Mouse (Mus musculus): ENCODE data around the gene Tmem9b.
A peak's percentile ranks its signal among the peaks of the same experiment; 100 is the strongest.

Gene Tmem9b

DNA sequence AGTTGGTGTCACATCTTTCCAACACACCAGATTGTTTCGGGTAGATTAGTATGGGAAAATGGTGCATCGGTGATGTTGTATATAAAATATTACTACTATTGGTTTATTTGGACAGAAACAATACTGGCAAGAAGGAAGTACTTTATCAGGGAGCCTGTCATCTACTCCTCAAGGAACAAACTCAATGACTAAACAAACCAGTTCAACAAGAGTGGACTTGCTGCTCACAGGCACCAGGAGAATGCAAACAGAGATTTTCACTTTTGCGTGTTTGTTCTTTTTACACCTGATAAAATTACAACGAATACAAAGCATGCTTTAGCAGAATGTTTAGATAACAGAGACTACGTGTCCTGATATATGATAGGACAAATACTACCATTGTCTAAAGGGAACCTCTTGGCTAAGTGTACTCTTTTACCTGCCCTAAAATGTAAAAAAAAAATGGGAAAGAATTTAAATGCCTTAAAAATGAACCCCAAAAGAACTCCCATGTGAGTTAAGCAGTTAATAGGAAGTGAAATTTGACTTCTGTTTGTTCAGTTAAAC, 12.8 kb downstream of the Tmem9b start:
- DNase-seq (ENCODE audit: low spot score) = no peak

DNA sequence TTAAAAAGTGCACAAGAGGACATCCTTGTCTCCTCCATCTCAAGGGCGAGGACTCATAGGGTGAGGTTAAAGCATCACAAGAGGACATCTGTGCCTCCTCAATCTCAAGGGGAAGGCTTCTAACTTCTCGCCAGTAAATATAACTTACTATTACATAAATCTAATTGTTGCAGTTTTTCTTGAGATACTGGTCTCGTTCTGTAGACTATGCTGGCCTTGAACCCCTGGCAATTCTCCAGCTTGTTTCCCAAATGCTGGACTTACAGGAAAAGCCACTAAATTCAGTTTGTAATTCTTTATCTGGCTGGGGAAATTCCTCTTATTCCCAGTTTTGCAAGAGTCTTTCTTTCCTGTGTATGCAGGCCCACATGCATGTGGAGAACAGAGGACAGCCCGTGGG, 17.9 kb downstream of the Tmem9b start:
- no peak for DNase-seq (ENCODE audit: low spot score)

DNA sequence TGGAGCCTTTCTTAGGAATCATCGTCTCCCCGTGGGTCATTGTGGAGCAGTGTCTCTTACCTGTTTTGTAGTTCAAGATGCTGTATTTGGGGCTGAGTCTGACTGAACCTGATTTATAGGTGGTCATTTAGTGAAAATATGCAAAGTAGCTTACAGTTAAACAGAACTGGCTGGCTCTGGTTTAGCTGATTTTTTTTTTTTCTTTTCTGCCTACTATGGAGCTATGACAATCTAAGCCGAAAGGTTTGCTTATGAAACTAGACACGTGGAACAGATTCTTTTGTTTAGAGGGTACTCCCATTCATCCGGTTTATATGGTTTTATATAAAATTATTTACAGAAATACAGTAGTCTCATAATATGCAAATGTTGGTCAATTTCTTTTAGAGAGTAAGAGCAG, 21.0 kb downstream of the Tmem9b start, which contains the start of gene Ascl3:
Gene Ascl3, minus strand, starts transcription at position 101 of the 400 bp plus-strand sequence.
- DNase-seq (ENCODE audit: low spot score) = no peak

DNA sequence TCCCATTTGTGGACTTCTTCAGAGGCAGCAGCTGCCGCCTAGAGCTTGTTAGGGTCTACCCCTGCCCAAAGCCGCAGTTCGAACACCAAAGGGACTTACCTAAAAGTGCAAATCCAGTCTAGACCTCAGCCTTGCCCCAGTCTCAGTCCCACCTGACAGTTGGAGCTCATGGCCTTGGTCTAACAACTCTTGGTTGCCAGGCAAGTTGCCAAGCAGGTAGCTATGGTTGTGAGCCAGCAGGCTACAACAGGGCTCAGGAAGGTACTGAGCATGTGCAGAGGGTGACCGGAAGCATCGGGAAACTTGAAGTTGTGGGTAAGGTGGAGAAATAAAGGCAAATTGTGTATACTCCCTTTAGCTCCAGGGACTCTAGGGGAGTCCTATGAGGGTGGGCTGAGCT, 29.0 kb downstream of the Tmem9b start, which contains the start of gene BC051019:
Gene BC051019, minus strand, starts transcription at position 154 of the 400 bp plus-strand sequence.
- no peak for DNase-seq (ENCODE audit: low spot score)

DNA sequence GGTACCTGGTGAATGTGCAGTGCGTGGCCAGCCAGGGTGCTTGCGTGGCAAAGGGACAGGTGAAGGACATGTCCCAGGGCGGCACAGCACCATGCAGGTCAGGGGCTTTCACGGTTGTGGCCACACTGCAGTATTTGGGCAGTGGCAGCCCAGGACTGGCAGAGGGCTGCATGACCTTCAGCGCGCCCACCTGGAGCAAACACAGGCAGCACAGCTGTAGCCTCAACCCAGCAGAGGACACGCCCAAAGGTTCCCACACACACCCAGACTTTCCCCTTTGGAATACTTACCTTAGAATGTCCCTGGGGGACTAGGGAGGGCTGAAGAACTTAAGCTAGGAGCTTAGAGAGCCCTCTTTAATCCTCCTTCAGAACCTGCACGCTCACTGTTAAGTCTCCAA, 29.6 kb downstream of the Tmem9b start:
- no peak for DNase-seq (ENCODE audit: low spot score)

DNA sequence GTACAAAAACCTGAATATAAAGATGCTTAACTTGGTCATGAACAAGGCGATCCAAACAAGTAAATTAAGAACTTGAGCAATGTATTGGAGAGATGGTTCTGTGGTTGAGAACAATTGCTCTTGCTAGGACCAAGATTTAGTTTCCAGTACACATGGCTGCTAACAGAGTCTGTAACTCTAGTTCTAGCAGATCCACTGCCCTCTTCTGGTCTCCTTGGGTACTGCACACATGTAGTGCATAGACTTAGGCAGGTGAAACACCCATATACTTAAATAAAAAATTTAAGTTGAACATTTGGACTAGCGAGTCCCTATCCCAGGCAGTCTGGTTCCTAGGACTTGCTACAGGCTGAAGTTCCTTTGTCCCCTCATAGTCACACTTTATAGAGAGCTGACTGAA, 30.1 kb downstream of the Tmem9b start:
- DNase-seq (ENCODE audit: low spot score) = no peak

DNA sequence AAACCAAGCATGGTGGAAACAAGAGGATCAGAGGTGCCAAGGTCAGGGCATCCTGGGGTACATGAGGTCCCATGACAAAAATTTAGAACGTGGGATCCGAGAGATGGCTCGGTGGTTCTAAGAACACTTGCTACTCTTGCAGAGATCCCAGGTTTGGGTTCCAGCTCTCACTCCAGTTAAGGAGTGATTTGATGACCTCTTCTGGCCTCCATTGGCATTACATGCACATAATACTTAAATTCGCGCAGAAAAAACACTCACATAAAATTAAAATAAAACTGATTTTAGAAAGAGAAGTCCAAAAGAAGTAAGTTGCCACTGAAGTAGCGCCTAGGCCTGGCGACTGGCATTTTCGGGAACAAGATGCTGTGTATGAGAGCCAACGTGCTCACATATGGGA, 33.4 kb downstream of the Tmem9b start:
- DNase-seq (ENCODE audit: low spot score) = peak; percentile 68

DNA sequence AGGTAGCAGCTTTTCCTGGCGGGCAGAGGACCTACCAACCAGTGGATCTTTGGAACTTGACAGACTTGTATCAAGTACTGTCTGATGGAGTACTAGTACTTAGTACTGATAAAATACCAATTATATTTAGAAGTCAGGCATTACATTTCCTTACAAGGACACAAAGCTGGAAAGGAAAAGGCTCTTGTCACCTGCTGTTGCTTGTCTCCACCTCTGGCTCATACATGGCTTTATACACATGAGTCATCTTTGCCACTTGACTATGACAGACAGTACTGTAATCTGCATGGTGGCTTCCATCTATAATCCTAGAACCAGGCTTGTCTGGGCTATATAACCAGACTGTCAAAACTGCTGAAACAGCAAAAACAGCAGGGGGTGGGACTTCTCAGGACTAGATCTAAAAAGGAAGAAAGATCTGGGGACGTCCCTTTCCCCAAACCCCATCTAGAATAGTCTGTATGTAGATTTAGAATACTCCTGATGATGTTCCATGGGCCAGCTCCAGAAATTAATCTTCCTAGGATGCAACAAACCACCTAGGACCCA, 39.2 kb downstream of the Tmem9b start:
- no peak for DNase-seq (ENCODE audit: low spot score)

DNA sequence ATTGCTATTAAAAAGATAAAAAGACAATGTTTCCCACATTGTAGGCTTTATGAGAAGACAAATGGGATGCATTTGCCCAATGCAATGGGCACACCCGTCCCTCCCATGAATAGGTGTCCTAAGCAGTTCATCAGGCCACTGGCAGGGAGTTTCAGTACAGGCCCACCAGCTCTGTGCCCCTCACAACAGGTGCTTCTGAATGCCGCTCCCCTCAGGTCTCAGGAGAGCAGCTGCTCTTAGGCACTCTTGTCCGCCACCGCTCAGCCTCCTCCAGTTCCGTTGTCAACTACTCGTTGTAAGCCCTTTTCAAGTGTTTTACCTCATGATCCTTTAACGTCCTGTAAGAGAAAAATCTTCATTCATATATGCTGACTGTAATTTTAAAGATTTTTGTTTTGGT, 40.5 kb downstream of the Tmem9b start:
- no peak for DNase-seq (ENCODE audit: low spot score)

DNA sequence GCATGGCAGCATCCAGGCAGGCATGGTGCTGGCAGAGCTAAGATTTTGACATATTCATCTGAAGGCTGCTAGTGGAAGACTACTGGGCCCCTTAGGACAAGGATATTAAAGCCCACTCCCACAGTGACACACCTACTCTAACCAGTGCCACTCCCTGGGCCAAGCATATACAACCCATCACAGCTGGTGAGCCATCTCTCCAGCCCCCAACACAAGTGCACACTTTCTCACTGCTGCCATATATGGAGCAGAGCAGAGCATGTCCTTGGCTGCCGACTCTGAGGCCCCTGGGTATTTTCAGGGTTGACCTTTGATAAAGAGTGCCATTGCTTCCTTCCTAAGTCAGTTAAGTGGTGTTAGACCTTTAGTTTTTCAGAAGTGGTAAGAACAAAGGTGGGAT, 42.6 kb downstream of the Tmem9b start:
- DNase-seq (ENCODE audit: low spot score) = no peak

DNA sequence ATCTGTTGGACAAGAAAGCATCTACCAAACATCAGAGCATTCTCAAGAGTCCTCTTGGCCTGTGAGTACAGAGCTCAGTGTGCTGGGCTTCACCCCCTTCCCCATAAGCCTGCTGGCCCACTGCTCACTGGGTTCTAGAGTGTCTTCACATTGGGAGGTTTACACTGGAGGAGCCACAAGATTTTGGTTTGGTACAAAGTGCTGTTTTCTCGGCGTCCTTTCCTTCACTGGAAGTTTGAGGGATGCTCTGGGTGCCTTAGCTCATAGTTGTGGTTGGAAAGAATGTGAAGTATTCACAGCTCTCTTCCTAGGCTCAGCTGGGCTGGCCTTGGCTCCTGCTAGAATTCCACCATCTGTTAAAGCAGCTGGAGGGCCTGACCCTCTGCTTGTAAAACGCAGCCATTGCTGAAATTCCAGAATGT, 43.7 kb downstream of the Tmem9b start:
- peak; percentile 15 for DNase-seq (ENCODE audit: low spot score)

DNA sequence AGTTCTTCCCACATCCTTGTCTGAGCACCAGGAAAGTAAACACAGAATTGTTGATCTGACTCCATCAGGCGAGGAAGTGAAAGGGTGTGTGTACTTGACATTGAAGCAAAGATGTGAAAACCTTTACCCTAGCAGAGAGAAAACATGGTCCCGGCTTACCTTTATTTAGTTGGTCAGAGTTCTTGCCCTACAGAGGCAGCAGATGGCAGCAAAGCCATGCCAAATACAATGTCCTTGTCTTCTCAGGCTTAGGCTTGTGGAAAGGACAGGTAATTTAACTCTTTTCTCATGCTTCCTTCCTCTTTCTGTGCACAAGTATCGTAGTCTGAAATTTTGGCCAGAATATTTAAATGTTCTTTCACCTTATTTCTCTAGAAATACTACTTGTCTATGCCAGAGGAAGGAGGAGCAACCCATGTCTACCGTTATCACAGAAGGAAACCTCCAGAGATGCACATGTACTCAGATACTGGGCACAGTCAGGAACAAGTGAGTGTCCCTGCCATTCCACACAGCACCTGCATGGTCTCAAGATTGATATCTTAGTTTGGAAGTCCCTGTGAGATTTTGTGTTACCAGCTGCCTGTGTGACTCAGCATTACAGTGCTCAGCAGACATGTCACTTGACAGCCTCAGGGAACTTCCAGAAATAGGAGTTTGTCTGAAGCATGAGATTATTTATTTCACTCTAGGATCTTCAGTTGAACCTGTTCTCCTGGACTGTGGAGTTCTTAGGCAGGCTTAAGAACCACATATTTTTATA, 45.5 kb downstream of the Tmem9b start:
- peak; percentile 77 for DNase-seq (ENCODE audit: low spot score)

DNA sequence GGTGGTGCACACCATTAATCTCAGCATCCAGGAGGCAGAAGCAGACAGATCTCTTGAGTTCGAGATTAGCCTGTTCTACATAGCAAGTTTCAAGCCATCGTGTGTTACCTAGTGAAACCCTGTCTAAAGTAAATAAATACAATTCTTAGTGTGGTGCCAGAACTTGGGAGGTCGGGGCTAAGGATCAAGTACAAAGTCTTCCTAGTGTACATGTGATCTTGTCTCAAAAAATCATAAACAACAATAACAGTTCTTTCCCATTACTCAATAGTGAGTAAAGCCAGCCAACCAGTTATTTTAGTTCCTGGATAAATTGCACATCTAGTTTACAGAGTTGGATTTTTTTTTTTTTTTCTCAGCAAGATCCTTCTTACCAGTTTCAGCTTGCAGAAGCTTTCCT, 48.2 kb downstream of the Tmem9b start:
- no peak for DNase-seq (ENCODE audit: low spot score)

DNA sequence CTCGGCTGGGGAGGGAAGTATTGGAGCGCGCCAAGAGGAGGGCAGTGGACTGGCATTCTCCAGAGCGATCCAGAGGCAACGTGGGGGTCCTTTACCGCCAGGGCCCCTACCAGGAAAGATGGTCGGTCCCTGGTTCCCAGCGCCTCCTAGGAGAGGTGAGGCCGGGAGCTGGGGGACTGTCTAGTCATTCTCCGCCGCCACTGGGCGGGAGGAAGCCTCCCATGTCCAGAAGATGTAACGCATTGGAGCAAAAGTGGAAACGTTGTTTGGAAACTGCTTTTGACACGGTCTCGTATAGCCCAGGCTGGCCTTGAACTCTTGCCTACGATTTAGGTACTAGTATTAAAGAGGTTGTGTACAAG, 48.7 kb downstream of the Tmem9b start:
- DNase-seq (ENCODE audit: low spot score) = no peak

DNA sequence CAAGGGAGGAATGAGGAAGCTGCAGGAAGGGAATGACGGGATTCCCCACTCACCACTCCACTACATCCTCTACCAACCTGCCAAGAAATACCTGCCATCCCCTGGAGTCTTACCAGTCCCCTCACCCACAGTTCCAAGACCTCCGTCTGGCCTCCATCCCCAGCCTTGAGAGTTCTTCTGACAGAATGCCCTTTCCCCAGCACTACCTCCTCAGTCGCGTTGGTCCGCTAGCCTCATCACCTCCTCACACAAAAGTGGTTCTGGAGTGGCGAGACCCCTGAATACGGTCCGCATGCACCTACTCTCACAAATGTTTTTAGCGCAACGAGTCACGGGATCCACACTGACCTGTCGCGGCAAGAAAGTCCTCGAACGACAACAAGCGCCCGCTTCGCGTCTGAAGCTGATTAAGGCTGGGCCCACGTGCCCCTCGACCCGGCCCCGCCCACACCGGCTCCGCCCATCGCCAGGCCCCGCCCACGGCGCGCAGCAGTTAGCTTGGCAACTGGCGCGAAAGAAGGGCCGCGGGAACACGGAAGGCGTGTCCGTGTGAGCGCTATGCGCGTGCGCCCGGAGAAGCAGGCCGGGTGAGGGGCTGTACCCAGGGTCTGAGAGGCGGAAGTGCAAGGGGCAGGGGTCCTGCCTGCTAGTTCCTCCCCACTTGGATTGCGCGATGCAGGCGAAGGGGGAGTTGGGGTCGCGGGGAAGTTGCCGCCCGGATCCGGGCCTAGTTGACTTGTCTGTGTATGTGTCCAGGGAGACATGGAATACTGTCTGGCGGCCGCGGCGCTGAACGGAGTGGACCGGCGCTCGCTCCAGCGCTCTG, 49.3 kb downstream of the Tmem9b start, which contains the start of the genes St5 and Akip1:
Gene St5, minus strand, starts transcription at position 416 of the 826 bp plus-strand sequence.
Gene Akip1, plus strand, starts transcription at position 501 of the 826 bp plus-strand sequence.
- peak; percentile 98 for DNase-seq (ENCODE audit: low spot score)

DNA sequence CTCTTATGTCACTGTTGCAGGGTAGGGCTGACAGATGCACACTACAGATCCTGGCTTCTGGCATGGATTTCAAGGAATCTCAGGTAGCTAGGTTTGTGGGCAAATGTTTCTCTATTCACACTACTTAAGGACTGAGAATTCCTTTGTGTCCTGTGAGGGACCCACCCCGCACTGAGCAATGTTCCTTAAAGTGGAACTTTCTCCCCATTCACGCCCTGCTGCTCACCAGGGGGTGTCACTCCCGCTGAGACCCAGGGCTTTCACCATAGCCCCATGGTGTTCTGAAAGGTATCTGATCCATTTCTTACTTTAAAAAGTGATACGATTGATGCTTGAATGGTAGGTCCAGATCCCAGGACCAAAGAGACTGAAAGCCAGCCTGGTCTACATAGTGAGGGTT, 50.0 kb downstream of the Tmem9b start:
- DNase-seq (ENCODE audit: low spot score) = no peak

DNA sequence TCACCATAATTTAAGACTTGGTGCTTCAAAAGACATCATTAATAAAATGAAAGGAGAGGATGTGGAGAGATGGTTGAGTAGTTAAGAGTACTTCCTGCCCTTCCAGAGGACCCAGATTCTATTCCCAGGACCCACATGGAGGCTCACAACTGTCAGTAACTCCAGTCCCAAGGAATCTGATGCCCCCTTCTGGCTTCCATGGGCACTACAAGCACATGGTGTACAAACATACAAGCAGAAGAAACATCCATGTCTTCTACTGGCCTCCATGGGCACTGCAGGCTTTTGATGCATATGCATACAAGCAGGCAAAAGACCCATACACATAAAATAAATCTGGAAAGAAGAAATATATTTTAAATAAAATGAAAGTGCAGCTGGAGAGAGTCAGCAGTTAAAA, 52.5 kb downstream of the Tmem9b start:
- DNase-seq (ENCODE audit: low spot score) = no peak

DNA sequence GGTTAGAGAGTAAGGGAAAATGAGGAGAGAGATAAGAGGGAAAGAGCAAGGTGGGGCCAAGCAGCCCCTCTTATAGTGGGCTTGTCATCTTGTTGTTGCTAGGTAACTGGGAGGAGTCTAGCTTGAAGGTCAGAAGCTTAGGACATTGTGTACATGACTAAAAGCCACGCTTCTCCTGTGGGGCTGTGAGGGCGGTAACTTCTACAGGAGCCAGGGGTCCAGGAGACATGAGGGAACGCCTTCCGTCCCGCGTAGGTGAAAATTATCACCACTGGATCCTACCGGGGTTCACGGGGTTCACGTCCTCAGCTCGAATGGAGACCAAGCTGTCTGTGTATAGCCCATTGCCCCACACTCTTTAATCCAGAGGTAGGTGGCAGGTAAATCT, 57.3 kb downstream of the Tmem9b start:
- no peak for DNase-seq (ENCODE audit: low spot score)

DNA sequence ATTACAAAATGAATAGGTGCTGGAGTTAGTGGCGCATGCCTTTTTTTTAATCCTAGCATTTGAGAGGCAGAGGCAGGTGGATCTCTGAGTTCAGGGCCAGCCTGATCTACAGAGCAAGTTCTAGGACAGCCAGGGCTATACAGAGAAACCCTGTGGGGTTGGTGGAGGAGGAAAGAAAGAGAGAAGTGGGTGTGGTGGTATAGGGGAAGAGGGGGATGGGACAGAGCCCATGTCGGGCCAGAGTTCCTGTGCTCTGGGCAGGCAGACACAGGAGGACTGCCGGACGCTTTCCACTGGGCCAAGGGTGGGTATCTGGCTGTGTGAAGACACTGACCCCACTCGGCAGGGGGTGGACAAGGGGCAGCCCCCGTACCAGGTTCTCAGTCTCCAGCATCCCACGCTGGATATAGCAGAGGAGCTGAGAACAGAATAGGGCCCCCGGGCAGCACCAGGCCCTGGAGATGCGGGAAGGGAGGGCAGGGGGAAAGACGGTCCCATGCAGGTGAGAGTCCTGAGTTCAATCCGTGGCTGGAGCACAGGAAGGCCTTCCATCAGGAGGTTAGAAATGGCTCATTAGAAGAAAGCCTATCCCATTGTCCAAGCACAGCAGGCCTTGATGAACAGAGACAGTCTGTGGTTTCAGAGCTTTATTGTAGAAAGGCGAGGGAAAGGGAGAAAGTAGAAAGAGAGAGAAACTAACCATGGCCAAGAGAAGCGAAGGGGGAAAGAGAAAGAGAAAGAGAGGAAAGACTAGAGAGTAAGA, 57.9 kb downstream of the Tmem9b start:
- DNase-seq (ENCODE audit: low spot score) = no peak

DNA sequence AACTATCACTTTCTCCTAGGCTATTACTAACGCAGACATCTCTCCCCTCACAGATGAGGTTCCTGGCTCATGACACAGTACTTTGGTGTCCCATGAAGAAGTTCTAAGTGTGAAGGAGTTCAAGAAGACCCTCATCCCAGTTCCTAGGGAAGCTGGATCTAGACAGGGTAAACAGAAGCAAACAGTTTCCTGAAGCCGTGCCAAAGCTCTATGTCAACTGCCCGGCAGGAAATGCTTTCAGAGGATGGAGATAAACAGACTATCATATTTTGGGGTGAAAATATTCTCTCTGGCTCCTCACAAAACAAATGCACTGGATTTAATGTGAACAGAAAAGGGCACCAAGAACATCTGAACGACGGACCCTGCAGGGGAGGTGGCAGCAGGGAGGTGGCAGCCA, 61.7 kb downstream of the Tmem9b start:
- DNase-seq (ENCODE audit: low spot score) = no peak

DNA sequence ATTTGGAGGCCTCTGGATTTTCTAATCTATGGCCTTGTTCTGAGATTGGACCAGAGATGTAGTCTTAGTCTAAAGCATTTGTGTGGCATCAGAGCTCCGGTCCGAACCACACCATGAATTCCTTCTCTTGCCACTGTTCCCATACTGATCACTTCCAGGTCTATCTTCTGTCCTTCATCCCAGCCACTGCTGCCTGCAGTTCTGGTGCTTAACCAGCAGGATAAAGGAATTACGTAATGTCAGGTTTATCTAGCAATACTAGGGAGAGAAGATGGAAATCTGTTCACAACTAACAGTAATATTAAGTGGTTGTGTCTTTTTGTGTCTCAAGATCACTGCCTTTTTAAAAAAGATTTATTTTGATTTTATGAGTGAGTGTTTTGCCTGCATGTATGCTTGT, 62.6 kb downstream of the Tmem9b start:
- DNase-seq (ENCODE audit: low spot score) = no peak

DNA sequence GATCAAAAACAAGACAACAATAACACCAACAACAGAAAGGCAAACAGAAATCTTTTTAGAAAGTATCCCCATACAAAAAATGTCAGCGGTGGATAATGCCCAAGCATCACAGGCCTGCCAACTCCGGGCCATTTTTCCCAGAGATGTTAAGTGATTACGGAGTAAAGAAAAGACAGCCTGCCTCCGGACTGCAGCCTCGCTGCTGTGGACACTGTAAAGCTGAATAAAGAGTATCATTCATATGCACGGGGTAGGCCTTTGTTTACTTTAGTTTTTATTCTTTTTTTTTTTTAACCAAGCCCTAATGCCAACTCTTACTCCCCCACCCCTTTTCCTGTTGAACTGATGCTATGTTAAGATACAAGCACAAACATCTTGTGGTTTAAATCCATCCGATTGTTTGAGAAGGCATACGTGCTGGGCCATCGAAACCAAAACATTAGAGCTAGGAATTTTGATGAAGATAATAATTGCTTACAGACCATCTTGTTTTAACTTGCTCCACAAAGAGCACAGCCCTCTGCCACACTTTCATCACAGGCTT, 66.0 kb downstream of the Tmem9b start:
- DNase-seq (ENCODE audit: low spot score) = no peak

Measured in embryo, embryonic 10 days (tissue).